Mouse (Mus musculus): Measurements from ENCODE around the gene R3hdm1.

GRCm38 (mm10) chr1:128102641-128103461 lies at the start of gene R3hdm1, which contains the start of gene Zranb3:
- no peak for TF ChIP-seq CTCF (IDR thresholded peaks at IDR 0.05; ENCODE audit: control insufficient read depth, insufficient read depth, low read length)
- peak; percentile 78; the same call in 1 of the 2 replicates for TF ChIP-seq POLR2A (IDR thresholded peaks at IDR 0.05; ENCODE audit: borderline replicate concordance, control insufficient read depth, low read depth, low read length)

Data from bone marrow, adult 2 months (tissue).